Mouse (Mus musculus): Measurements from ENCODE around the gene Krt76. TPM values are rescaled to one million over a fixed set of nuclear protein-coding genes. Genes with fewer than 3 reads are reported as not detected.

Gene Krt76
- polyA plus RNA-seq, 1 experiment from 2014 or later: not detected

Small RNA genes lying within 50 kb of the gene (microRNA-seq; reads per million reads assigned to microRNA genes)
- gene Gm44356: not detected

Other genes starting within 250 kb of the Krt76 start
- gene Gm5478, start 245.5 kb downstream of the Krt76 start, polyA plus RNA-seq (2015; fragmentation: Nextera tagmentation; extraction: Ambion mirVana): not detected in 2 replicates
- not detected in 2 replicates for gene Krt6b, start 212.6 kb downstream of the Krt76 start, polyA plus RNA-seq (2015; fragmentation: Nextera tagmentation; extraction: Ambion mirVana)
- 0.39 and 1.5 TPM in 2 replicates for gene Krt6a, start 198.6 kb downstream of the Krt76 start, polyA plus RNA-seq (2015; fragmentation: Nextera tagmentation; extraction: Ambion mirVana)
- gene Krt5, start 180.0 kb downstream of the Krt76 start, polyA plus RNA-seq (2015; fragmentation: Nextera tagmentation; extraction: Ambion mirVana): 4.7 and 11.1 TPM in 2 replicates
- not detected in 2 replicates for gene Krt71, start 149.8 kb downstream of the Krt76 start, polyA plus RNA-seq (2015; fragmentation: Nextera tagmentation; extraction: Ambion mirVana)
- not detected in 2 replicates for gene Krt72, start 106.5 kb downstream of the Krt76 start, polyA plus RNA-seq (2015; fragmentation: Nextera tagmentation; extraction: Ambion mirVana)
- gene Krt73, start 90.6 kb downstream of the Krt76 start, polyA plus RNA-seq (2015; fragmentation: Nextera tagmentation; extraction: Ambion mirVana): not detected in 2 replicates
- gene Krt2, start 74.8 kb downstream of the Krt76 start, polyA plus RNA-seq (2015; fragmentation: Nextera tagmentation; extraction: Ambion mirVana): not detected in 2 replicates
- gene Krt1, start 42.1 kb downstream of the Krt76 start, polyA plus RNA-seq (2015; fragmentation: Nextera tagmentation; extraction: Ambion mirVana): 0.54 and 0.55 TPM in 2 replicates
- gene Krt77, start 23.2 kb downstream of the Krt76 start, polyA plus RNA-seq (2015; fragmentation: Nextera tagmentation; extraction: Ambion mirVana): not detected in 2 replicates
- 13.3 and 18.4 TPM in 2 replicates for gene Krt4, start 31.8 kb upstream of the Krt76 start, polyA plus RNA-seq (2015; fragmentation: Nextera tagmentation; extraction: Ambion mirVana)
- gene Krt79, start 47.4 kb upstream of the Krt76 start, polyA plus RNA-seq (2015; fragmentation: Nextera tagmentation; extraction: Ambion mirVana): 0.97 and 1.0 TPM in 2 replicates
- 0.22 TPM in 1 of 2 replicates, not detected in the other for gene Krt78, start 61.4 kb upstream of the Krt76 start, polyA plus RNA-seq (2015; fragmentation: Nextera tagmentation; extraction: Ambion mirVana)
- gene Krt8, start 111.6 kb upstream of the Krt76 start, polyA plus RNA-seq (2015; fragmentation: Nextera tagmentation; extraction: Ambion mirVana): 307 and 345 TPM in 2 replicates
- gene Krt18, start 135.3 kb upstream of the Krt76 start, polyA plus RNA-seq (2015; fragmentation: Nextera tagmentation; extraction: Ambion mirVana): 221 and 264 TPM in 2 replicates
- 118 and 121 TPM in 2 replicates for gene Eif4b, start 180.9 kb upstream of the Krt76 start, polyA plus RNA-seq (2015; fragmentation: Nextera tagmentation; extraction: Ambion mirVana)
- gene Tns2, start 207.5 kb upstream of the Krt76 start, polyA plus RNA-seq (2015; fragmentation: Nextera tagmentation; extraction: Ambion mirVana): 47.6 and 54.5 TPM in 2 replicates
- gene Spryd3, start 243.3 kb upstream of the Krt76 start, polyA plus RNA-seq (2015; fragmentation: Nextera tagmentation; extraction: Ambion mirVana): 18.8 and 20.5 TPM in 2 replicates